Mouse (Mus musculus): ENCODE data around the gene Sycp2. TPM values are rescaled to one million over a fixed set of nuclear protein-coding genes. Genes with fewer than 3 reads are reported as not detected.
A peak's percentile ranks its signal among the peaks of the same experiment; 100 is the strongest.

Gene Sycp2
- total RNA-seq (2021), result under 1 TPM; 0.18 to 0.28 TPM
- long read RNA-seq, experiment 1, result 0 reads
- long read RNA-seq, experiment 2, result 0 reads

DNA sequence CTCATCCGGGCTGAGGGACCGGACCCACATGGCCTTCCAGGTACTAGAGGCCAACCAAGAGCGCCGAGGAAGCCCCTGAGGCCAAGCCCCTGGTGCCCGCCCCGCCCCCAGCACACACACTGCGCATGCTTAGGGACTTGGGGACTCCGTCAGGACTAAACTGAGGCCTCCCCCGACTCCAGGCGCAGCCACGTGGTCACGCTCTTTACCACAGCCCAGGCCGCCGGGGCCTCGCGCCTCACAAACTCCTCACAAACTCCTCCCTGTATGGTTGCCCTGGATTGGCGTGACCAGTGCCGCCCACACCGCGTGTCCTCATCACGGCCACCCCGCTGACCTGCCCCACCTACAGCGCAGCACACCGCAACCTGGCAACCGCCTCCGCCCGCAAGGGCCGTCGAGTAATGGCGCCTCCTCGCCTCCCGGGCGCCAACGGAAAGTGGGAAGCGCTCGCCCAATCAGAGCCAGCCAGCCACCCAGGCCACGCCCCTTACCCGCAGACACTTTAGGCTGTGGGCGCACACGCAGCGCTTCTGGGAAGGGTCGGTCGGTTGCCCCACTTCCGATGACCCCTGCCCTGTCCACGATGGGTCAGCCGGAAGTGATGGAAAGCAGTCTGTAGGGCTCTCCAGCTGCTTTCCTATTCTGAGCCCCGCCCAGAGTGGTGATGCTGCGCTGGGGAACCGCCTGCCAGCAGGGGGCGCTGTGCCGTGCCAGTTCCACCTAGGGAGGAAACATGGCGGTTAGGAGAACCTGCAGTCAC is at the start of gene Sycp2:
Sycp2 (minus strand) TSS at position 633 of the 763 bp plus-strand sequence.
- no peak for DNase-seq

DNA sequence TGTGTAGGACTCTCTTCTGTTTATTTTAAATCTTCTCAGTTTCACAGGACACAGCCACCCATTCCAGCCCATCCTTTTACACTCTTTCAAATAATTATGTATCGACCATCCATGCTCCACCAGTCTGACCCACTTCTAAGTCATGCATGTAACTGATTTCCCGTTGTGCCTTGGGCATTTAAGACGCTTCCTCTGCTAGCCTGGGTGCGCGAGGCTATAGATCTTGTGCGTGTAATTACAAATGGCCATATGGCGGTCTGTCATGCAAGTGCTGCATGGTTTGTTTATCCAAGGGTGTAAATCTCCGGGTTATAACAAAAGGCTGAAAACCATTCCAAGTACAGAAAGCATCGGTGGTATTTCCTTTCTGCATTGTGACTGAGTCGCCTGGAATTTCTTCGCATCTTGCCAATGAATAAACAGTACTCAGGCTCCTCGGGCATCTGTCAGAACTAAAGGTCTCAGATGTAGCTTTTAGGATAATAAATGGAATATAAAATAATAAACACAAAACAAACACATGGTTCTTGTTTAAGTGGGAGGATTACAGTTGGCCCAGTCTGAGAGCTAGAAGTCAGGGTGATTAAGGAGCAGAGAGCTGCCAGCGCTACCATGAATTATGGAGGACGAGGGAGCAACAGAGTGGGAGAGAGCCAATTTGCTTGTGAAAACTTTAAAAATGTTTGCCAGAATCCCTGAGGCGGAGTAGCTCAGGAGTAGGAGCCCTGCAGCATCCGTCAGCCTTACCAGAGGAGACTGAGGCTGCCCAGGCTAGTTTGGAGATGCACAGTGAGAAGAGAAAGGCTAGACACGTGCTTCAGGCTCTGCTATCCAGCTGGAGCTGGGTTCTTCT is 47.4 kb upstream of the Sycp2 start:
- no peak for DNase-seq

- no peak for DNase-seq
These were observed 43.5 kb upstream of the Sycp2 start for GRCm38 (mm10) chr2:178450961-178451360.

DNA sequence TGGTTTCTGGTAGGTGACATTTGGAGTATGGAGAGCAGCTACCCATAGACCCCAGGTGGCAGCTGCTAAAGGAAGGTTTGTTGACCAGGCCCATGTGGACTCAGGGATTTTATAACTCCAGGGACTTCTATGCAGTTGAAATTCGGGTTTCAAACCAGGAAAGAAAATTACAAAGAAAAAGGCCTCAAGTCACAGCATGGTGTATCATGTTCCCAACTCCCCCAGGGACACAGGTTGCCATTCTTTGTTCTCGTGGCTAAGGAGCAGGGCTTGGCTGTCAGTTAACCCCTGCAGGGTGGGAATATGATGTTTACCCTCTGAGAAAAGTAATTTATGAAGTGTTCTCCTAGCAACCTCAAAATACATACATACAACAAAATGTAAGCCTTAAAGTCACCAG is 42.8 kb upstream of the Sycp2 start:
- no peak for DNase-seq

GRCm38 (mm10) chr2:178449386-178449785 is 41.9 kb upstream of the Sycp2 start:
- DNase-seq, result no peak

DNA sequence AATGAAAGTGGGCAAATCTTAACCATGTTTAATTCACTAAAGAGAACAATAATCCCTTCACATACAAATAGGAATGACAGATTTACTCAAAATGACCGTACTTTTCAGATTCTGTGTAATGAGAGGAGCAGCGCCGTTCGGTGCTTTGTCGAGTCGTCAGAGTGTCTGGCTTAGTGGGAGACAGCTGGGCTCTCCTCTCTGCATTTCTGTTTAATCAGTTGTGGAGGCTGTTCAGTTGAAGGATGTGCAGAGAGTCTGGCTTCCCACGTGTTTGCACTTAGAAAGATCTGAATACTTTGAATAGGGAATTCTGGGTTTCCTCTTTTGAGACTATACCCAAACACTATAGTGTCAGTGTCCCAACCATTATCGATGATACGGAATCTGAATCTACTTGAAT is 29.8 kb upstream of the Sycp2 start:
- DNase-seq, result no peak

GRCm38 (mm10) chr2:178433903-178434302 is 26.4 kb upstream of the Sycp2 start:
- DNase-seq, result no peak

DNA sequence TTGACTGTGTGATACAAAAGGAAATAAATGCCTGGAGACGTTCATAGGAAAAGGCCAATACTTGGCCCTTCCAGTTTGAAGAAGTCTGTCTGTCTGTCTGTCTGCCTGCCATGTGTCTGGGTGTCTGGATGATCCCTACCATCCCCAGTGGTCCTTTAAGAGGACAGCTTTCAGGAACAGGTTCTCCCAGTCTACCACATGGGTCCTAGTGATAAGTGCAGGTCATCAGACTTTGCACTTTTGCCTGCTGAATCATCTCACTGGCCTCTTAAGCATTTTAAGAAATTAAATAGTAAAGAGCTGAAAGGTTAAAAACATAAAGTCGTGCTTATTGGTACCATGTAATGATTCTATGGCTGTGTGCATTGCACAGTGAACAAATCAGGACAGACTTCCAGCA is 26.0 kb upstream of the Sycp2 start:
- no peak for DNase-seq

GRCm38 (mm10) chr2:178430231-178430630 is 22.7 kb upstream of the Sycp2 start, which contains the start of gene Cdh26:
Gene Cdh26 (plus strand): TSS chr2:178430531.
- DNase-seq, result no peak

DNA sequence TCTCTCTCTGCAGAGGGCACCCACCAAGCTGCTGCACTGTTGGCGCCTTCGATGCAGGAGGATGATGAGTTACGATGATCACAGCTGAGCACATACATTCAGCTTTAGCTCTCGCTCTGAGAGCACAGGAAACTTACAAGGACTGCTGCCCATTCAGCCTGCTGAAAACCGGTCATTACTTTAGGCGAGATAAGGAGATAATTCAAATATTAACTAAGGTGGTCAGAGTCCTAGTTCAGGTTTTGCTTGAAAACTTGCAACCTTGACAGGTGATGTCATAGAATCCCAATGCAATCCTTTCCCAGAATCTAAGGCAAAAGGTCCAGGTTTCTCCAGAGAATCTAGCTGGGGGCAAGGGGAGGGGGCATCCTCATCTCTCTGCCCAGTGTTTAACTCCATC is 21.9 kb upstream of the Sycp2 start:
- no peak for DNase-seq

GRCm38 (mm10) chr2:178428676-178429075 is 21.2 kb upstream of the Sycp2 start:
- DNase-seq, result no peak

- DNase-seq, result no peak
These were observed 20.7 kb upstream of the Sycp2 start for GRCm38 (mm10) chr2:178428183-178428582.

GRCm38 (mm10) chr2:178427181-178427580 is 19.7 kb upstream of the Sycp2 start:
- DNase-seq, result no peak

DNA sequence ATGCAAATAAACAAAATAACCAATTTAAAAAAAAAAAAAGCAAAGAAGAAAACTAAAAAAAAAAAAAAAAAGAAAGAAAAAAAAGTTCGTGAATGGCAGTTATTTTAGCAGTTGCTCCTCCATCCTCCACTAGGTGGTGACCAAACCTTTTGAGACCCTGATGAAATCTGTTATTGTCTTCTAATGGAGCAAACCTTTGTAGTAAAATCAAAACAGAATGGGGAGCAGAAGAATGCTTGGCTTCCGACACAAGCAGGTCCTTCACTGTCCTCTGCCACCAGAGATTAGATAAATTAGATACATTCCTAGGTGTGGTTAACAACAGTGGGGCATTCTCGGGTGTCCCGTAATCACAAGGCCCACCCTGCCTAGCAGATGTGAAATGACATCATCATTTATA is 18.7 kb upstream of the Sycp2 start:
- DNase-seq, result peak; percentile 3

- DNase-seq, result no peak
These were observed 15.7 kb upstream of the Sycp2 start for GRCm38 (mm10) chr2:178423223-178423622.

DNA sequence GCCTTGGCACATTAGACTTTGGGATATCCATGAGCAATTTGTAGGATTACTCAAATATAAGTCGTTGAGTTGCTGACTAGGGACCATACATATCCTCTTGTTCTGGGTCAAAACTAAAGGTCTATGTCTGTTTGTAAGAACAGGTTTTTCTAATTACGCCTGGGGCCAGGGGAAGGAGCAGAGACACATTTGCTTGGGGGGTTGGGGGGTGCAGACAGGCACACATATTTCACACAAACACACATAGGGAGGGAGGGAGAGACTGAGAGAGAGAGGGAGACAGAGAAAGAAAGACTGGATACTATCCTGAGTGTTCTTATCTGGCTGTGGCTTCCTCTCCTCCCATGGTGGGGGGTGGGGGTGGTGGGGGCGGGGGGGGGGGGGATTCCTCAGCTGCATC is 14.7 kb upstream of the Sycp2 start:
- DNase-seq, result no peak

DNA sequence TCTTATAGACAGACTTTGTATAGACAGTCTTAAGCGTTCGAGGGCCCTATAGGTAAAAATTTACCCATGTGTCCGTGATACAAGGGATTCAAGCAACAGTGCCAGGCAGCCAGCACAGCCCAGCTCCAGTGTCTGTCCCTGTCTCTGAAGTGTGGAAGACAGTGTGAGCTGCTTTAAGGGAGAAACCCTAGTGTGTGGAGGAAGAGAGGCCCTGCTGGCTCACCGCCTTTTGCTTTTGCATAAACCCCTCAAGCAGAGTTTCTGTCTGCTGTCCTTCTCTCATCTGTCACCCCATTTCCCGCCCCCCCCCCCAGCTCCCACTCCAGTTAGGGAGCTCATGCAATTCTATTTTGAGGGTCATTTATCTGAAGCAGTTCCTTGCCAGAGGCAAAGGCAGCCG is 14.1 kb upstream of the Sycp2 start:
- DNase-seq, result no peak

DNA sequence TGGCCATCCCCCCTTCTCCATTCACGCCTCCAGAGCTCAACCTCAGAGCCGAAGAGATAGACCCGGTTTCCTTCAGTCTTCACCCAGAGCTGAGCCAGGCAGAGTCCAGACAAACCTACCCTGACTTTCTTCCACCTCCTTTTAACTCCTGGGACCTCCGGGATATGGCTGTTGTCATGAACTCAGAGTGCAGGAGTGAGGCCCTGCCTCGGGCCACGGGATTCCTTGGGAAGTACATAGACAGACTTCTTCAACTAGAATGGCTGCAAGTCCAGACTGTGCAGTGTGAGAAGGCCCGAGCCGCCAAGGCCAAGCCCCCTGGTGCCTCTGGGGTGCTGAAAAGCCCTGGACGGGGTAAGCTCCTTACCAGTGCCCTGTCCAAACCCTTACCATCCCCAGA is 13.1 kb upstream of the Sycp2 start:
- no peak for DNase-seq

GRCm38 (mm10) chr2:178416970-178417369 is 9.5 kb upstream of the Sycp2 start:
- no peak for DNase-seq

GRCm38 (mm10) chr2:178416427-178416826 is 8.9 kb upstream of the Sycp2 start:
- DNase-seq, result no peak

DNA sequence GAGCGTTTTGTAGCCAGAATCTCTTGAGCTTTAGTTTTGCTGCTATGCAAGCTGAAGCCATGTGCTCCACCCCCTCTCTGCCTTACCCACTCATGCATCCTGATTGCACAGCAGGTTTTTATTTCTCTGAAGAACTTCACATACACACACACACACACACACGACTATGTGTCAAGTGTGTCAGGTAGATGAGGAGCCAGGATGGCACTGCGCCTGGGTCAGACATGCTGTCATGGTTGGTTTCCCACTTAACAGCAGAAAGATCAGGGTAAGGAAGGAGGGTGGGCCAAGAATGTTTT is 7.6 kb upstream of the Sycp2 start:
- no peak for DNase-seq

- peak; percentile 64 for DNase-seq
These were observed 7.0 kb upstream of the Sycp2 start, which contains the start of the genes Ppp1r3d and Fam217b for GRCm38 (mm10) chr2:178414261-178415149. Gene Ppp1r3d (minus strand): TSS chr2:178414472. Gene Fam217b (plus strand): TSS chr2:178414524.
